Mouse (Mus musculus) stomach, embryonic 16.5 days (tissue): ENCODE measurements at regions not wholly inside any gene's neighbourhood (a gene's known extent, or its start where the extent isn't known, plus 50 kb on each side); places are given as distances from the start of the nearest gene placed in this dataset.

Experiments
- ATAC-seq: fragments of 200-750 bp; cut with Nextera tagmentation; 2 replicates; pipeline ENCODE4 v1.8.0; 2017; ENCODE audit warnings: moderate number of reproducible peaks, moderate TSS enrichment; ENCODE audit not compliant: insufficient read depth, low FRiP score
- H3K27ac ChIP-seq: fragments of 300-500 bp; sonication (generic); 2 replicates; pipeline ENCODE4 v1.5.1; 2014; ENCODE audit warnings: low read length
- H3K27me3 ChIP-seq: fragments of 300-500 bp; sonication (generic); 2 replicates; pipeline ENCODE4 v1.6.1; 2014; ENCODE audit warnings: low read length, control low read depth, mixed read lengths; ENCODE audit not compliant: control insufficient read depth, insufficient read depth
- H3K36me3 ChIP-seq: fragments of 300-500 bp; sonication (generic); 2 replicates; pipeline ENCODE4 v1.6.1; 2014; ENCODE audit warnings: low read length; ENCODE audit not compliant: control insufficient read depth, insufficient read depth
- H3K4me1 ChIP-seq: fragments of 300-500 bp; sonication (generic); 2 replicates; pipeline ENCODE4 v1.6.1; 2014; ENCODE audit warnings: low read length, control low read depth, mixed read lengths; ENCODE audit not compliant: control insufficient read depth, insufficient read depth
- H3K4me2 ChIP-seq: fragments of 300-500 bp; sonication (generic); 2 replicates; pipeline ENCODE4 v1.6.1; 2014; ENCODE audit warnings: low read depth, low read length, mixed read lengths
- H3K4me3 ChIP-seq: fragments of 300-500 bp; sonication (generic); replicated peaks from 2 replicates; pipeline ENCODE4 v1.5.1; 2014; ENCODE audit warnings: mild to moderate bottlenecking, low read length
- H3K9ac ChIP-seq: fragments of 300-500 bp; sonication (generic); 2 replicates; pipeline ENCODE4 v1.6.1; 2014; ENCODE audit warnings: low read length
- H3K9me3 ChIP-seq: fragments of 300-500 bp; sonication (generic); replicated peaks from 2 replicates; pipeline ENCODE4 v1.6.1; 2016; ENCODE audit warnings: low read length, control low read depth; ENCODE audit not compliant: control insufficient read depth
- WGBS: fragments of 180-500 bp; shearing (Covaris S2); extraction: QIAGEN DNeasy Blood & Tissue Kit; methylation state at CpG from one replicate; pipeline ENCODE4 v1.1.7; 2014; 5-methylcytosine and 5-hydroxymethylcytosine counted together

DNA sequence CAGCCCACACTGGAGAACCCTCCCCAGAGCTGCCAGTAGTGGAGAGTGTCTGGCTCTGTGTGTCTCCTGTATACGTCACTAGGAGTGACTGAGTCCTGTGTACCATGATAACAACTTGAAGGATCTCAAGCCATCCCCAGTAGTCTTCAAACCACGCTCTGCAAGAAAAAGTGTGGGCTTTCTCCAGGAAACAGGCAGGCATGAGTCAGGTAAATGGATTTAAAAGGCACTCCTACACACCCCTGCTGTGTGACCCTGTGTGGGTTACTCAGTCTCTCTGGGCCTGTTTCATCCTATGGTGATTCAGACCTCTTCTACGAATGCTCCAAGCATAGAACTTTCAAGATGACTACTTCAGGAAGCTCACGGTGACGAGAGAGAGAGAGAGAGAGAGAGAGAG is 269.7 kb upstream of the Zmiz1 start:
- Histone ChIP-seq H3K36me3 (no peaks in the 10 kb centered on the region), H3K4me1 (peaks cover 13% of the 10 kb centered on the region), H3K27me3 (no peaks in the 10 kb centered on the region), H3K9me3 (no peaks in the 10 kb centered on the region), H3K4me2 (no peak overlapping the region), H3K4me3 (no peak overlapping the region), H3K9ac (no peak overlapping the region), H3K27ac (no peak overlapping the region)
- ATAC-seq, result no peak
- WGBS, result 87% methylated on average over 5 of the region's 5 CpGs

DNA sequence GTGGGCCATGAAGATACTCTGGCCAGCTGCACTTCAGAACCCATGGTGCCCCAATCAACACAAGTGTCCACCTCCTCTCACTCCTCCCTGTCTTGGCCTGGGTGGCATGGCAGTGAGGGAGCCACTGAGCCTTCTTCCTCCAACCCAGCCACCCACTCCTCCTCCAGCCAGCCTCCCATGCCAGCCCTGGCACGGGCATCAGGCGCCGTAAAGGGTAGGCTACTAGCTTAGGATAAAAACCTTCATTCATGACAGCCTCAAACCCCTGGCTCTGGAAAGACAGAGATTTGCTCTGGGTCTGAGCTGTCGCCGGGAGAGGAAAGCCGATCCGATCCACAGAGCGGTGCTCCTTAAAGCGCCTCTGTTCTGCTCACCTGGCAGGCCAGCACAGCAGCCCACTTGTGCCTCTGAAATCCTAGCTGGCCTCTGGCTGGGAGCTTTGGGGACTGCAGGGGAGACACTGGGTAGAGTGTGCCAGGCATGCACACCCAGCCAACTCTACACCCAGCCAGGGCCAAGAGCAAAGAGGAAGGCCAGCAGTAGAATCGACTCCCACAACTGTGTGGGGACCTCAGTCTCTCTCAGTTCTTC is 268.2 kb upstream of the Zmiz1 start:
- no peak for ATAC-seq
- peaks cover 8% of the 10 kb centered on the region for H3K4me1 ChIP-seq
- no peak overlapping the region for H3K9ac ChIP-seq
- no peak overlapping the region for H3K27ac ChIP-seq
- no peaks in the 10 kb centered on the region for H3K9me3 ChIP-seq
- H3K4me3 ChIP-seq, result no peak overlapping the region
- H3K36me3 ChIP-seq, result no peaks in the 10 kb centered on the region
- WGBS, result 91% methylated on average over 10 of the region's 10 CpGs
- no peak overlapping the region for H3K4me2 ChIP-seq
- H3K27me3 ChIP-seq, result no peaks in the 10 kb centered on the region

DNA sequence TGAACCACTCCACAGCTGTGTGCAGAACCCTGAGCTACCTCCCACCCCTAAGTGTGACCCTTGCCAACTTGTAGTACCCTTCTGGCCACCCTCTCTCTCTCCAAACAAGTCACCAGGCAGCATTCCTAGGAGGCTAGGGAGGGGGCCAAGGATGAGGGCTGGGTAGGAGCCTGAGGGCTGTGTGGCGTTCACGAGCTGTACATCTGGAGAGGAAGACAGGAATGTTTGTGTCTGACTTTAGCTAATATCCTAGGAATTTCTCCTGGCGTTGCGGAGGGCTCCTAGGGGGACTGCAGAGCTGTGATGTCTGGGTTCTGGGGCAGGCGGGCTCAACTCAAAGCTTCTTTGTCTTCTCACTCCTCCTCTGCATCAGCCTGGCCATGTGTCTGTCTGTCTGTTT is 262.2 kb upstream of the Zmiz1 start:
- peak; percentile 22 for ATAC-seq
- H3K27ac ChIP-seq, result peak overlapping the region; percentile 70
- no peak overlapping the region for H3K4me3 ChIP-seq
- no peak overlapping the region for H3K4me2 ChIP-seq
- H3K4me1 ChIP-seq, result peaks cover 29% of the 10 kb centered on the region
- no peaks in the 10 kb centered on the region for H3K9me3 ChIP-seq
- peak overlapping the region; percentile 42 for H3K9ac ChIP-seq
- WGBS, result 15% methylated on average over 5 of the region's 5 CpGs
- H3K27me3 ChIP-seq, result no peaks in the 10 kb centered on the region
- H3K36me3 ChIP-seq, result no peaks in the 10 kb centered on the region

DNA sequence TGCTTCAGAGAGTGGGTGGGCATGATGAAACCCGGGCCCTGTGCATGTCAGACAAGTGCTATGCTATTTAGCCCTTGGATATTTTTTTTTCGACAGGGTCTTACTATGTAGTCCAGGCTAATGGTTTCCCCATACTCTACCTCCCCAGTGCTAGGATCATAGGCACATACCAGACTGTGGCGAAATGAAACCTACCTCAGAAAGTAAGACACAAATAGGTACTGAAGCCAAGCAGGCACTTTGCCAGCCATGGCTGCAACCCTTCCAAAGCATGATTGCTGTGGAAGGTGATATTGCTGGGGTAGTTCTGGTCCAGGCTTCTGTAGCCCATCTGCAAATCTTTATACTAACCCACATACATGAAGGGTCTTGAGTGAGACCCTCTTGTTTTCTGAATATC is 259.1 kb upstream of the Zmiz1 start:
- Histone ChIP-seq H3K4me3 (no peak overlapping the region), H3K9me3 (no peaks in the 10 kb centered on the region), H3K4me2 (no peak overlapping the region), H3K9ac (peak overlapping the region; percentile 46; the same call in 1 of the 2 replicates), H3K27ac (peak overlapping the region; percentile 88), H3K27me3 (no peaks in the 10 kb centered on the region), H3K4me1 (peaks cover 29% of the 10 kb centered on the region), H3K36me3 (no peaks in the 10 kb centered on the region)
- WGBS, result 80% methylated on average over 3 of the region's 3 CpGs
- no peak for ATAC-seq

DNA sequence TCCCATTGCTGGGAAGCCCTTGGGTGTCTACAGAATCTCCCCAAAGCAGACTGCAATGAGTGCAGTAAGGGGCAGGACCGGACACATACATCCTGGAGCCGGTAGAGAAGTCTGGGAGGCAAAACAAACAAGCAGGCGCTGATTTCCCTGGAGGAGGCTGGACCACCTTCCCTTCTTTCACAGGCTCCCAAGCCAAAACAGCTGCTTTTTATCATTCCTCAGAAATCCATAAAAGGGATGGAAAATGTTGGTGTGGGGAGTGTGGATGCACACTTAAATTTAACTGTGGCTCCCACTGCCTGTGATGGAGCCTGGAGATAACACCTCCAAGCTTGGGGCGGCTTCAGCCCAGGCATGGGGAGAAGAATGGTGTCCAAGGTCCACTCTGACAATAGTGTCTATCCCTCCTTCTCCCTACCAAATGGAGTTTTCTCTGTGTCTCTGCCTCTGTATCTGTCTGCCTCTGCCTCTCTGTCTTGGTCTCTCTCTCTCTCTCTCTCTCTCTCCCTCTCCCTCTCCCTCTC is 258.3 kb upstream of the Zmiz1 start:
- H3K36me3 ChIP-seq, result no peaks in the 10 kb centered on the region
- H3K27me3 ChIP-seq, result no peaks in the 10 kb centered on the region
- ATAC-seq, result peak; percentile 26; the same call in 1 of the 2 replicates
- H3K27ac ChIP-seq, result peak overlapping the region; percentile 88
- WGBS, result 19% methylated on average over 4 of the region's 4 CpGs
- H3K9ac ChIP-seq, result peak overlapping the region; percentile 46; the same call in 1 of the 2 replicates
- no peaks in the 10 kb centered on the region for H3K9me3 ChIP-seq
- H3K4me2 ChIP-seq, result no peak overlapping the region
- peaks cover 29% of the 10 kb centered on the region for H3K4me1 ChIP-seq
- no peak overlapping the region for H3K4me3 ChIP-seq

DNA sequence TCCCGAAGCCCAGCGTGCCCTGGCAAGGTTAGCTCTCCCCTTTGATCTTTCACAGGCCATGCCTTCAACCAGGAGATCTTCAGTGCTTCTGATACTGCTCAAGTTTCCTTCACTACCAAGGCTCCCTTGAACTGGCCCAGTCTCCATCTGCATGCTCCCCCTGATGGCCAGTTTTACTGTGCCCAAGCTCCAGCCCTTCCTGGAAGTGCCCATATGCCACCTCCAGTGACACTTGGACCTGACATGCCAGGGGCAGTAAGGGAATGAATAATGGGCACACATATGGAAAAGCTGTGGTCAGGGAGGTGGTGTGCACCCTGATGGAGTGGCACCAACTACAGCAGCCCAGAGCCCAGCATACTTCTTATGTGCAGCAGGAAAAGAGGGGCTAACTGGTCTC is 256.7 kb upstream of the Zmiz1 start:
- 43% methylated on average over 2 of the region's 2 CpGs for WGBS

DNA sequence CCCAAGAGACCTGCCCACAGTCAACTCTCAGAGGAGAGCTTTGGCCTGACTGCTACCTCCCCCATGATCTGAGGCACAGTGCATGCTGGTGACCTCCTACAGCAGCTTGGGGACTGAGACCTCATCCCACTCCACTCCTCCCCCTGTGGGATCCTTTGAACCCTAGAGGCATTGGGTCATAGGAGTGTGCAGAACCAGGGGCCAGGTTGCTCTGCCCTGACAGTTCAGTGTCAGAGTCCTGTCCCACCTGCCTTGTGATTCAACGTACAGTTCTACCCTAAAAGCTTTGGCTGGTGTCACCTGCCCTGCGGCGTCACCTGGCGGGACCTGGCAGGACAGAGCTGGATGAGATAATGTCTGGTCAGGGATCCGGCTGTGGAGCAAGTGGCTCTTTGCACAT is 254.9 kb upstream of the Zmiz1 start:
- Histone ChIP-seq H3K36me3 (no peaks in the 10 kb centered on the region), H3K27ac (no peak overlapping the region), H3K9ac (no peak overlapping the region), H3K4me1 (peaks cover 32% of the 10 kb centered on the region), H3K4me3 (no peak overlapping the region), H3K9me3 (no peaks in the 10 kb centered on the region), H3K4me2 (no peak overlapping the region), H3K27me3 (no peaks in the 10 kb centered on the region)
- WGBS, result 90% methylated on average over 5 of the region's 5 CpGs
- ATAC-seq, result no peak

More for the DNA sequence above, 256.7 kb upstream of the Zmiz1 start:
- no peaks in the 10 kb centered on the region for H3K27me3 ChIP-seq
- H3K27ac ChIP-seq, result no peak overlapping the region; the same call in 1 of the 2 replicates
- no peak overlapping the region for H3K9ac ChIP-seq
- no peak overlapping the region for H3K4me3 ChIP-seq
- no peaks in the 10 kb centered on the region for H3K9me3 ChIP-seq
- H3K36me3 ChIP-seq, result no peaks in the 10 kb centered on the region
- no peak for ATAC-seq
- H3K4me2 ChIP-seq, result no peak overlapping the region
- H3K4me1 ChIP-seq, result peaks cover 25% of the 10 kb centered on the region

DNA sequence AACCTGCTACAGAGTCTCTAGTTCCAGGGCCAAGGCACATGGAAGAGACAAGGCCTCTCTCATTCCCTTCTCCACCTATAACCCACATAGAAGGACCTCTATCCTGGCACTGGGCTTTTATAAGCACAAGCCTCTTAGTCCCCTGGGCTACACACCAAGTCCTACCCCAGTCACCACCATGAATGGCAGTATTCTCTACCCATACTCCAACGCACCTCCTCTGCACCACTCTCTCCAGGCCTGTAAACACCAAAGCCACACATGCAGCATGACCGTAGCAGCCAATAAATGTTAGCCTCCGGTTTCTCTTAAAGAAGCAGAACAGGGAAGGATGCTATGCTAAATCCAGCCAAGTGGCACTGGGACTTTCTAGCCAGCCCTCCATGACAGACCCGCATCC is 252.1 kb upstream of the Zmiz1 start:
- no peak for ATAC-seq
- H3K4me3 ChIP-seq, result no peak overlapping the region
- no peaks in the 10 kb centered on the region for H3K27me3 ChIP-seq
- no peaks in the 10 kb centered on the region for H3K36me3 ChIP-seq
- no peak overlapping the region for H3K27ac ChIP-seq
- H3K9ac ChIP-seq, result no peak overlapping the region
- H3K4me2 ChIP-seq, result no peak overlapping the region
- H3K4me1 ChIP-seq, result peaks cover 15% of the 10 kb centered on the region; the same call in 1 of the 2 replicates
- no peaks in the 10 kb centered on the region for H3K9me3 ChIP-seq
- WGBS, result 79% methylated on average over 4 of the region's 4 CpGs

DNA sequence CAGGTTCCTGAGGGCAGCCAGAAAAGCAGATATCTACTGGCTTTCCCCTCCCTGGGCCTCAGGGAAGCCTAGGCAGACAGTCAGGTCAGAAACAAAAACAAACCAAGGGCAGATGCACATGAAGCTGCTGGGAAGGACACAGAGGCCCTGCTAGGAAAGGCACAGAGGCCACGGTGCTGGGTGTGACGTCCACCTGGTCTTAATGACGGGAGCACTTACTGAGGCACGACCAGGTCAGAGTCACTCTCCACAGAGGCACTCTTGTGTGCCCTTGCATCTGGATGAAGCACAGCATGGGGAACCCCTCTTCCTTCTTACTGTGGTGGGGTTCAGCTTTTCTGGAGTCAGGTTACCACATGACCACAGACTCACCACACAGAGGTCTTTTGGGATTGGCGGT is 251.6 kb upstream of the Zmiz1 start:
- no peak overlapping the region for H3K4me2 ChIP-seq
- no peak overlapping the region for H3K9ac ChIP-seq
- H3K4me1 ChIP-seq, result peaks cover 15% of the 10 kb centered on the region; the same call in 1 of the 2 replicates
- no peak overlapping the region for H3K27ac ChIP-seq
- H3K36me3 ChIP-seq, result no peaks in the 10 kb centered on the region
- H3K27me3 ChIP-seq, result no peaks in the 10 kb centered on the region
- H3K4me3 ChIP-seq, result no peak overlapping the region
- no peaks in the 10 kb centered on the region for H3K9me3 ChIP-seq
- ATAC-seq, result no peak
- 66% methylated on average over 5 of the region's 5 CpGs for WGBS
